Mouse (Mus musculus) ES-E14 (cell line): ENCODE data around the gene Vcp. TPM values are rescaled to one million over a fixed set of nuclear protein-coding genes. Genes with fewer than 3 reads are reported as not detected.

ENCODE experiments used
- DNase-seq: peaks from one replicate; pipeline ENCODE4 v3.0.0-alpha.2; 2013; ENCODE audit warnings: low read depth, low spot score
- H3K27ac ChIP-seq: 2 replicates; pipeline ENCODE4 v1.5.1; 2012; ENCODE audit warnings: low read depth, mild to moderate bottlenecking, low read length, moderate library complexity, mixed read lengths; ENCODE audit not compliant: poor library complexity, insufficient read depth, severe bottlenecking
- H3K36me3 ChIP-seq: 2 replicates; pipeline ENCODE4 v1.6.1; 2012; ENCODE audit warnings: mild to moderate bottlenecking, low read length, moderate library complexity, mixed read lengths; ENCODE audit not compliant: control insufficient read depth, poor library complexity, insufficient read depth, severe bottlenecking
- H3K4me1 ChIP-seq, 2 experiments: fragments of 150-350 bp in 1 of 2; sonication (generic) in 1 of 2; 2 replicates each; pipeline ENCODE4 v1.6.1; 2012; ENCODE audit warnings: low read length in 2 of 2, mild to moderate bottlenecking in 1 of 2, mixed read lengths in 1 of 2; ENCODE audit not compliant: control insufficient read depth in 2 of 2, insufficient read depth in 2 of 2, poor library complexity in 1 of 2
- H3K4me3 ChIP-seq, 2 experiments: fragments of 150-350 bp in 1 of 2; sonication (generic) in 1 of 2; 2 replicates each; pipeline ENCODE4 v1.5.1; 2012; ENCODE audit warnings: low read length in 2 of 2, low read depth in 1 of 2, mild to moderate bottlenecking in 1 of 2, mixed read lengths in 1 of 2; ENCODE audit not compliant: insufficient read depth in 1 of 2, poor library complexity in 1 of 2, severe bottlenecking in 1 of 2
- H3K9ac ChIP-seq: 2 replicates; pipeline ENCODE4 v1.6.1; 2012; ENCODE audit warnings: low read depth, mild to moderate bottlenecking, low read length, mixed read lengths; ENCODE audit not compliant: poor library complexity, insufficient read depth, severe bottlenecking
- H3K9me3 ChIP-seq: fragments of 150-350 bp; sonication (generic); 2 replicates; pipeline ENCODE4 v1.6.1; 2012; ENCODE audit warnings: low read depth, mild to moderate bottlenecking, low read length; ENCODE audit not compliant: control insufficient read depth, insufficient read depth
- CHD2 ChIP-seq: IDR thresholded peaks from 2 replicates; pipeline ENCODE4 v1.6.1; 2014; ENCODE audit warnings: mild to moderate bottlenecking, low read depth, low read length, inconsistent platforms
- HCFC1 ChIP-seq: IDR thresholded peaks from 2 replicates; pipeline ENCODE4 v1.6.1; 2012; ENCODE audit warnings: low read length, inconsistent platforms, borderline replicate concordance; ENCODE audit not compliant: insufficient read depth
- MAFK ChIP-seq: IDR thresholded peaks from 2 replicates; pipeline ENCODE4 v1.6.1; 2014; ENCODE audit warnings: mild to moderate bottlenecking, low read depth, low read length, inconsistent platforms; ENCODE audit not compliant: insufficient read depth
- ZC3H11A ChIP-seq: IDR thresholded peaks from 2 replicates; pipeline ENCODE4 v1.6.1; 2012; ENCODE audit warnings: low read depth, mild to moderate bottlenecking, inconsistent platforms, low read length, borderline replicate concordance
- ZNF384 ChIP-seq: IDR thresholded peaks from 2 replicates; pipeline ENCODE4 v1.6.1; 2012; ENCODE audit warnings: low read depth, low read length, inconsistent platforms
- in situ Hi-C, 2 experiments: fragments of 600-800 bp; cut with MboI; formaldehyde crosslinking; loops; one replicate each; pipeline ENCODE4 v1.15.1; 2025; ENCODE audit warnings: low sequenced_read_pairs in 2 of 2, inconsistent platforms in 1 of 2; ENCODE audit not compliant: unreplicated experiment in 2 of 2
- total RNA-seq: library from RNA; depleted of rRNA; stranded (reverse); fragments of 300-350 nt; gene quantifications from 2 replicates; pipeline ENCODE4 v1.2.3, GENCODE M21; 2012

The Vcp gene
- total RNA-seq, 1 experiment: 267 TPM

DNA sequence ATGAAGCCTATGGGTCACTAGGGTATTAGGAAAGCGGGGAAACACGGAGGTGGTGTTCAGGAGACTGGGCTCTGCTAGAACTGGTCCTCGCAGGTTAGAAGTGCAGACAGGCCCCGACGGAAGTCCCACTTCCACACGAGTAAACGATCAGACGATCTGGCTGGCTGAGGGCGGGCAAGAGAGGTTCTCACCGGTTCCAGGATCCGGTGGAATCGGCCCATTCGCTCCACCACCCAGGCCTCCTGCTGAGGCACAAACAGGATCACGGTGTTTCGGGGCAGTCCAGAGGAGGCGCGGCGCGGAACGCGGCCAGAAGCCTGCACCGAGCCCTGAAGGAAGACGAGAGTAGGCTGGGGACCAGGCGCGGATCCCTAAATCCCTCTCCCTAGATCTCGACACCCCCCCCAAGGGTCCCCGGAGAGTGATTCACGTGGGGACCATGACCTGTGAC, 30.5 kb upstream of the Vcp start:
- H3K36me3 ChIP-seq: peaks cover 14% of the 10 kb centered on the region
- TF ChIP-seq HCFC1 (no peak), CHD2 (no peak), ZC3H11A (no peak), ZNF384 (no peak), MAFK (no peak)
- peaks cover 0 to 3% of the 10 kb centered on the region in 2 experiments; a peak in 1 of 4 replicates for H3K4me1 ChIP-seq
- in situ Hi-C loops: no loop called here
- no peaks in the 10 kb centered on the region for H3K9me3 ChIP-seq
- peak overlapping the region; percentile 85 for H3K4me3 ChIP-seq
- peak overlapping the region; percentile 68 for H3K27ac ChIP-seq
- H3K9ac ChIP-seq: peak overlapping the region; percentile 94
- DNase-seq: no peak

DNA sequence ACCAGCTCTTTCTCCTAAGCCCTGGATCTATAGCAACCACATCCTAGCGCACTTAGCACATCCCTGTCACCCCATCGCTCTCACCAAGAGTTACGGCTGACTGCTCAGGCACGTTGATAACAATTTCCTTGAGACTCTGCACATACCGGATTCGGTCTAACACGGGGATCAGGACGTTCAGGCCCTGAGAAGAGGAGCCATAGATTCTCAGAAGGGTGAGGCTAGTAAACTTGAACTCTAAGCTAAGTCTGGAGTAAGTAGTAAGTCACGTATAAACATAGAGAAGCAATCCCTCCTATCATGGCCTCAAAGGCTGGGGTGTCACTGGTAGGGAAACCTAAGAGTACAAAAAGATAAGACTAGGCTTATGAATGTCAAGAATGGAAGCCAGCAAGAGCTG, 30.0 kb upstream of the Vcp start:
- no peak overlapping the region for H3K27ac ChIP-seq
- no peak for DNase-seq
- H3K9ac ChIP-seq: peak overlapping the region; percentile 94
- H3K9me3 ChIP-seq: no peaks in the 10 kb centered on the region
- no peak for TF ChIP-seq HCFC1
- no peak for TF ChIP-seq ZNF384
- TF ChIP-seq MAFK: no peak
- TF ChIP-seq ZC3H11A: no peak
- TF ChIP-seq CHD2: no peak
- peaks cover 14% of the 10 kb centered on the region for H3K36me3 ChIP-seq
- peaks cover 0 to 3% of the 10 kb centered on the region in 2 experiments; a peak in 1 of 4 replicates for H3K4me1 ChIP-seq
- in situ Hi-C loops: no loop called here
- peak overlapping the region; percentile 85 for H3K4me3 ChIP-seq

DNA sequence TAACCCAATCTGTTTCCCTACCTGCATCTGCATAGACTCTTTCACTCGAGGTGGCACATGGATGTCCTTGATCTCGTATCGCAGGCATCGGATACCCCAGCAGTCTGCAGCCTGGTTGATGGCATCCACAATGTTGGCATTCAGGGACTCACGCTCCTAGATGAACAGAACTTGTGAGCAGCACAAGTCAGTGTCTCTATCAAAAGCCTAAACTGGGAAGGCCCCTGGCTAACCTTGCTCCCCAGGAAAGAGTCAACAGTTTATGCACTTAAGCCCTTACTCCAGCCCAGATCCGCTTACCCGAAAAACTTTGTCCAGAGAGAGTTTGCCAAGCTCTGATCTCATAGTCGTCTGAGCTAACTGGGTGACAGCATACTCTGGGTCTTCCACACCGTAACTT, 29.4 kb upstream of the Vcp start:
- Histone ChIP-seq H3K4me1 (peaks cover 0 to 6% of the 10 kb centered on the region in 2 experiments; a peak in 1 of 4 replicates), H3K9ac (no peak overlapping the region), H3K27ac (no peak overlapping the region), H3K4me3 (no peak overlapping the region), H3K36me3 (peaks cover 14% of the 10 kb centered on the region), H3K9me3 (no peaks in the 10 kb centered on the region)
- no peak for DNase-seq
- TF ChIP-seq CHD2 (no peak), HCFC1 (no peak), MAFK (no peak)
- in situ Hi-C loops: no loop called here

DNA sequence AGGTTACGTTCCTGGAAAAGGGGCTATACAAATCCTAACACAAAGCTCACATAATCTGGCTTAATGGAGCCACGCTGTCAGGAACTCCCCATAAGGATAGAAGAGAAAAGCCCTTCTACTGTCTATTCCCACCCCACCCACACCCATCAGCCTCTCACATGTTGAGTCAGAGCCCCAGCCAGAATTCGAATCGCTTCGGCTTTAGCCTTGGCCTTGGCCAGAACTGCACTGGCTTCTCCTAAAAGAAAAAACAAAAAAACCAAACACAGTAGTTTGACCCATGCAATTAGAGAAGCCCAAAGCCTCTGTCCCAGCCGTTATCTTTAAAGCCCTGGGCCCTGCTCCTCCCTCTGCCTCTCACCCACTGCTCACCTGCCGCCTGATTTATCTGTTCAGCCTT, 28.8 kb upstream of the Vcp start:
- H3K4me1 ChIP-seq: peaks cover 2 to 10% of the 10 kb centered on the region in 2 experiments; a peak in 1 of 4 replicates
- H3K4me3 ChIP-seq: no peak overlapping the region

More for the DNA sequence above, 28.8 kb upstream of the Vcp start:
- Histone ChIP-seq H3K36me3 (peaks cover 16% of the 10 kb centered on the region), H3K9ac (no peak overlapping the region), H3K27ac (no peak overlapping the region), H3K9me3 (no peaks in the 10 kb centered on the region)
- TF ChIP-seq ZC3H11A (no peak), MAFK (no peak), CHD2 (no peak), ZNF384 (no peak), HCFC1 (no peak)
- DNase-seq: no peak
- in situ Hi-C loops: no loop called here
